Mouse (Mus musculus) layer of hippocampus, postnatal 10 days (tissue): ENCODE results near the gene Zbtb20. TPM values are rescaled to one million over a fixed set of nuclear protein-coding genes. Genes with fewer than 3 reads are reported as not detected.
A peak's percentile ranks its signal among the peaks of the same experiment; 100 is the strongest.

Source experiments
- DNase-seq, 2 experiments: peaks; one replicate each; pipeline ENCODE4 v3.0.0; 2021; ENCODE audit warnings: low spot score in 2 of 2
- long read RNA-seq: library from polyadenylated mRNA; stranded (forward); transcript quantifications from one replicate; pipeline ENCODE4 v2.0.0, GENCODE M21; 2023
- total RNA-seq, 2 experiments: library from RNA; stranded (reverse); gene quantifications; 2 replicates each; pipeline ENCODE4 v1.2.3; 2021

Zbtb20 gene
- total RNA-seq: 100 to 1,000 TPM; 310 to 333 TPM
- long read RNA-seq, partial matches to known transcripts: 62 of 77 reads
- long read RNA-seq, other reads (novel, unspliced or antisense): 14 of 77 reads

DNA sequence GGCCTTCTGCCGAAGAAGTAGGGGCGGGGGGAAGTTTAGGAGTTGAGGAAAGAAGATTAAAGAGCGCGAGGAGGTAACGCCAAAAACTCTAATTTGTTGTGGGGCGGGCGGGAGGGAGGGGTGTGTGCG, at the start of gene Zbtb20:
TSS of gene Zbtb20 (plus strand) at position 30 of the 129 bp plus-strand sequence.
- no peak for DNase-seq

- DNase-seq: no peak
Observed at GRCm38 (mm10) chr16:42835940-42836339, 39.7 kb upstream of the Zbtb20 start.

- no peak for DNase-seq
Observed at GRCm38 (mm10) chr16:42836404-42837120, 39.1 kb upstream of the Zbtb20 start.

- DNase-seq: no peak
Observed at GRCm38 (mm10) chr16:42838226-42838625, 37.5 kb upstream of the Zbtb20 start.

- no peak for DNase-seq
Observed at GRCm38 (mm10) chr16:42857564-42858183, 18.0 kb upstream of the Zbtb20 start.

DNA sequence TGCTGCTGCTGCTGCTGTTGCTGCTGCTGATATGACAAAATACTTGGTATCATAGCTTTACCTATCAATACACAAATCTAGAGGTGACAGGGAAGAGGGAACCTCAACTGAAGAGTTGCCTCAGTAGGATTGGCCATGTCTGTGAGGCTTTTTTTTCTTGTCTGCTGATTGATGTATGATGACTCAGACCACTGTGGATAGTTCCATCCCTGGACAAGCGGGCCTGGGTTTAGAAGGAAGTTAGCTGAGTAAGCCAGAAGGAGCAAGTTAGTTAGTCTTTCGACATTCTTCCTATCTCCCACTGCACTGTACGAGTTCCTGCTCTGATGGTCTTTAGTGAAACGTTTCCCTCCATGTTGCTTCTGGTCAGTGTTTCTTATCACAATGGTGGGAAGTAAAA, 16.4 kb upstream of the Zbtb20 start:
- DNase-seq: no peak

DNA sequence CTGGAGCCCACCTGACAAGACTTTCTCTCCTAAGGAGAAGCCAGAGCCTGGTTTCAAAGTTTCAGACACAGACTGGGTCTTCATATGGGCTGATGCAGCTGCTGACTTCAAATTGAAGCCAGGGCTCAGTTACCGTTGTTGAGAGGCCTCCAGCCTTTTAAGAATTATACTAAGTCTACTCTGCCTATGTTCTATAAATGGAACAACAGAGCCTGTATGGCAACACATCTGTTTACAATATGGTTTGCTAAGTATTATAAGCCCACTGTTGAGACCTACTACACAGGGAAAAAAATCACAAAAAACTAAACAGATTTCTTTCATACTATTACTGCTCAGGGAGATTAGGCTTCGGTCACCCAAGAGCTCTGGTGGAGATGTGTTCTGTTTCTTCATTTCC, 12.4 kb upstream of the Zbtb20 start:
- DNase-seq: no peak

- no peak for DNase-seq
Observed at GRCm38 (mm10) chr16:42866061-42866460, 9.6 kb upstream of the Zbtb20 start.

- no peak for DNase-seq
Observed at GRCm38 (mm10) chr16:42872101-42872500, 3.6 kb upstream of the Zbtb20 start.

DNA sequence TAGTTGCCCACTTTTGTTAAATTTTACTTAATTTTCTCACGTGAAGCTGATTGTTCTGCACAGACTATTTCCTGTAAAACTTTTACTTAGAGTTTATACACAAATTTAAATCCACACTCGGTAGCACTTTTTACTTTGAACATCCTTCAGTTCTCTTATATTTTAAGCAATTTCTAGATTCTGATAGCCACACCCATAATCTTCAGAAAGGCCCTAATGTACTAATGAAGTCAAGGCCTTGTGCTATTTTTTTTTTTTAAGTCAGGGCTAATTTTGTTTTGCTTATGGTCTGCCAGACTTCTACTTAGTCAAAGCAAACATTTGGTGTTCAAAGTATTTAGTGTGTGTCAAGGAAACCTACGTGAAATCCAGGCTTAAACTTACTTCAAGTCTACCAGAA, 1.7 kb upstream of the Zbtb20 start:
- DNase-seq: no peak

GRCm38 (mm10) chr16:42874456-42874855, 1.2 kb upstream of the Zbtb20 start:
- DNase-seq: peak; percentile 20 to 42

- peak; percentile 99 for DNase-seq
Observed at GRCm38 (mm10) chr16:42874910-42875851, 500 bp upstream of the Zbtb20 start.

DNA sequence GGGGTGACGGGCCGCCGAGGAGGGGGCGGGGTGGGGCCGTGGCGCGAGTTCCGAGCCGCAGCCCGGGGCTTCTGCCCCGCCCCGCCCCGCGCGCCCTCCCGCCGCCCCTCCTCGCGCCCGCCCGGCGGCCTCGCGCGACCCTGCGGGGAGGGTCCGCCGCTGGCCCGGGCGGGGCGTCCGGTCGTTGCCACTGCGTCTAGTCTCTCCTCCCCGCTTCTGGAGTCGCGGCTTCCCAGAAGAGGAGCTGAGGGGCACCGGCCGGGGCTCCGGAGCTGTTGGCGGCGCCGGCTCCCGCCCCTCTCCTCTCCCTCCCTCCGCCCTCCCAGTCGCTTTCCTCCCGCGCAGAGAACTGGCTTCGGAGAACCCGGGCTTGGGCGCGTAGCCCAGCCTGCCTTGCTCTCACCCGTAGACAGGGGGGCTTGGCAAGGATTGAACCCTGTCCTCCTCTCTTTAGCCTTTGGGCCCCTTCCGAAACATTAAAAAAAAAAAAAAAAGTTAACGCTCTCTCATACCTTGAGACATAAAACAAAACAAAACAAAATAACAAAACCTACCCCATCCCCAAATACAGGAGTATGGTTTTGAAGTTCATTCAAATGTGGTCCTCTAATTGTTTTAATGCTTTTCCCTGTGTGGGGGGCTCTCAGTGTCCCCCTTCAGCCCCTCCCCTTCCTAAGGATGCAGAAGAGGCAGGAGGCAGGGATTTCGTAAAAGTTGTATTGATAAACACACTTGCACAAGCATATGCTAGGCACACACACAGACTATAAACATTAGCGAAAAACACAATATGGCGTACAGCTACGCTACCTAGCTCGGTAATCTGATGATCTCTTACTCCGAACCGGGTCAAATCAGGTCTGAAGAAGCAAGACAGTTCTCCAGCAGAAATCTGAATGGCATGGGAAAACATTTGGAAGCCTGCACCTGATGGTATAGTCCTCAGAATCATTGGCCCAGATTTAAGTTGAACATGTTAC, 630 bp downstream of the Zbtb20 start:
- peak; percentile 7 to 74 for DNase-seq

DNA sequence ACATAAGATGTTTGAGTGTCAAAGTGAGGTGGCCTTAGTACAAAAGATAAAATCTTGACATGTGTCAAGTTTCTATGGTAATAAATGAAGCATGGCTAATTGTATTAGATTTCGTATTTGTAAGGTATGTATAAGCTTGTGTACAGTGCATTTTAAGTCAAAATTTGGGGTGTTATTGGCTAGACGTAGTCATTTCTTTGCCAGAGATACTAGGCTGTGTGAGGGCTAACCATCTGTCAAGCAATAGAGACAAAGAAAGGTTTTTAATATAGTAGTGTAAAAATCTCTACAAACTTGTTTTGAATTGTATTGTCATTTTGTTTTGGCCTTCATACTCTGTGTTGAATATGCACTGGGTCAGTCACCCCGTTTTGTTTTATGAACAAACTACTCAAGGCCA, 4.4 kb downstream of the Zbtb20 start:
- no peak for DNase-seq

DNA sequence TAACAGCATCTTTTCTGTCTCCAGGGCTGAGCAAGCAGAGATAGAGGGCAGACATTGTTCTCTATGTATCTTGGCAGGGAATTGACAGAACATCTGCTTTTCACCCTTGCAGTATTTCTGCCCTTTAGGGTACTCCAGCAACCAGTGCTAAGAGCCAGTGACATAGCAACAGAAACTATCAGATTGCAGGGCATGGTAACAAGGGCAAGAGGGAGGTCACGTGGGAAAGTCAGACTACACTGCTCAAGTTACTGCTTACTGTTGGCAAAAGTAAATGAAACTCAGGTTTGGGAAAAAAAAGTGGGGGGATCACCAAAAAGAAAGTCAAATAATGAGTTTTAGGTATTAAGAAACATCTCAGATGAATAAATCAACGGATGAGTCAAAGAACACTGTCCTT, 9.9 kb downstream of the Zbtb20 start:
- no peak for DNase-seq

DNA sequence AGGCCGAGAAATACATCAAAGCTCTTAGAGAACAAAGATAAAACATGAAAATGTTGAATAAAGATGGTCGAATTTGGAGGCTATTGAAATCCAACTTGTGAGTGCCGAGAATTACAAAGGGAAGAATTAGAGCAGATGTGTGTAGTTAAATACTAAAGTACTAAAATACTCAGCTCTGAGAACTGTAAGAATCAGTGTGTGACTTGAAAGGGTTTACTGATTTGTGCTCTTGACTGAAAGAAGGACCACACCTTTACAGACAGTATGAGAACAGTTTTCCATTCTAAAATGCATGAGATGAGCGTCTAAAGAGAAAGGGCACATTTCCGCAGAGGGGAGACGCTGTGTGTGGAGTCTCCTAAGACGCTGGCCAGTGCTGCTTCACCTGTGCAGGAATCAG, 10.3 kb downstream of the Zbtb20 start:
- no peak for DNase-seq

DNA sequence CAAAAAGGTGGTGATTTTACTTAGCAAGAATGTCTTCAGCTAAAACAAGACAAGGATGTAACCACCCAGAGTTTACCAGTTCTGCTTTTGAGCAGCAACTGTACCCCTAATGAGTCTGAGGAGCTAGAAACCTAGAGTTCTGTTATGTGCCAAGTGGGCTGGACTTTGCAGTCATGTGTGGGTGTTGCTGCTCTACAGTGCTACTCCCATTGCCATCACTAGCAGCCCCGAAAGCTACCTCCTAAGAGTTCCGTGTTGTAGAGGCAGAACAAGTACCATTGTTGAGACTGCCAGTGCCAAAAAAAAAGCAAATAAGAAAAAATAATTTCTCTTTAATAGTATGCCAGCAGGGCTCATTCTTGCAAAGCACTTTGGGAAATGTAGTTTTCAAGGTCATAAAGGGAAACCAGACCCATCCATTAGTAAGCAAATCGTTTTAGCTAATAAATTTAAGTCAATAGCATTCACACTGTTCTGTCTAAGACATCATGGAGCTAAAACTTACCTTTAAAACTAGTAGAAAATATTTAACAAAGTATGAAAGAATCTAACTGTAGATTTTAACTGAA, 21.5 kb downstream of the Zbtb20 start:
- DNase-seq: peak; percentile 42 to 58

GRCm38 (mm10) chr16:42900328-42900727, 24.6 kb downstream of the Zbtb20 start:
- DNase-seq: no peak

- peak in 1 of 2 experiments; percentile 46 for DNase-seq
Observed at GRCm38 (mm10) chr16:42907283-42907701, 31.6 kb downstream of the Zbtb20 start.

DNA sequence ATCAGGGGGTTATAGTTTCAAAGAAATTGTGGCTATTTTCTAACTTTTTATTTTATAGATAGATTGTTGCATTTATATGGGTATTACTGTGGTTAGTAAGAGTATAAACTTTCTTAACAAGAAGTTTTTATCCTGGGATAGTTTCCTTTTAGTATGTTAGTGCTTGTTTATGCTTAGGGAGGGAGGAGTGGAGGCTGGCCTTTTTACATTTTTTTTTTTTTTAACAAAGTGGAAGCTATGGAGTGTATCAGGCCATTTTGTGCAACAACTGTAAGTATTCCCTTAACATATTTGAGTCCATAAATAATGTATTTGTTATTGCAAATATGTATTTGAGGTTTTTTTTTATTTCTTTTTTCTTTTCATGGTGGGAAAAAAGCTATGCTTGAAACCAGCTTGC, 32.7 kb downstream of the Zbtb20 start:
- no peak for DNase-seq

DNA sequence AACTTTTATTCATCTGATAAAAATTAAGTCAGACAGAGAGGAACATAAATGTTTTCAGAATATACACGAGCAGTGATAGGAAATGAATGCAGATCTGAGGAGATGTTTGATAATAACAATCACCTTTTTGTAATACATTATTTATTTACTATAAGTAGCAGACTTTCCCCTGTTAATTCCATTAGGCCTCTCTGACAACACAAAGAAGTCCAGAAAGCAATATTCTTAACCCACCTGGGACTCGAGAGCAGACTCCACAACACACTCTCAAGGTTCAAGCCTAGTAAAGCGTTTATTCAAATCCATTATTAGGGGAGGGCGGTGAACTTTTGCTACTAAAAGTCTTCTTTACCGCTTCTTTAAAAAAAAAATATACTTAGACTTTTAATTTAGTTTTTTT, 33.2 kb downstream of the Zbtb20 start:
- no peak for DNase-seq
